Mouse (Mus musculus): Measurements from ENCODE around the gene Raet1e.
"Not testable (repeated sequence)": the region's sequence is repeated elsewhere in the genome, so short reads cannot be mapped to it uniquely, and the experiment has no call there.

Gene Raet1e

DNA sequence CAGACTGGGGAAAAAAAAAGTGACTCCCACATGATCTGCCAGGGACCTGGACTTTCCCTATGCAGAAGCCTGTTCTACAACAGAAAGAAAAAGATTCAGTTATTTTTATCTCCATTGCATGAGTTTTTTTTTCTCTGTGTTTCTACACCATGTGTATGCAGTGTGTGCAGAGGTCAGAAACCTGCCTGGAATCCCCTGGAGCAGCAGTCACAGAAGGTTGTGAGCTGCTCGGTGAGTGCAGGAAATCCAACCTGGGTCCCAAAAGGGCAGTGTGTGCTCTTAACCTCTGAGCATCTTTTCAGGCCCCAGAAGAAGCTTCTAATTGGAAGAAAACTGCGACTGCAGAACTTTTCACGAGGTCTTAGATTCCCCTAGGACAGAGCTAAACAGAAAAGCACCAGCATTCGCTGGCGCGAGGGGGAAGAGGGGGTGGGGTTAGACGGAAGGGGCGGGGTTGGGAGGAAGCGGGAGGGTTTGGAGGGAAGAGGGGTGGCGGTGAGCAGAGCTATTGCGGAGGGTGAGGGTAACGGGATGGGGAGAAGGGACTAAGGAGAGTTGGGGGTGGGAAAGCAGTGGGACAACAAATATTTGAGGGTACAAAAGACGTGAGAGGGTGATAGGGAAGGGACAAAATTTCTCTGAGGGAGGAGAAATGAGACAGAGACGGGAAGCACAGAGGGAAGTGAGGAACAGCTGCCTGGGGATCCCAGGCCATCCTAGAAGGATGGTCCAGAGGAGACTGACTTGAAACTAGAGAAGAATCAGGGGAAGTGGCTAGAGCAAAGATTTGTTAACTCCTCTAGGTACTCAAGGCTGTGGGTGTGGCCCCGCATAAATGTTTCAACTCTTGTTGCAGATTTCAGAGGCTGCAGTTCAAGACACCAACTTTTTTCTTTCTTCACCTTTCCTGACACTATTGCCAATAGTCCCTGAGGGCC is 203.3 kb downstream of the Raet1e start:
- not testable (repeated sequence) for DNase-seq (ENCODE audit: low spot score in 2 of 2)

DNA sequence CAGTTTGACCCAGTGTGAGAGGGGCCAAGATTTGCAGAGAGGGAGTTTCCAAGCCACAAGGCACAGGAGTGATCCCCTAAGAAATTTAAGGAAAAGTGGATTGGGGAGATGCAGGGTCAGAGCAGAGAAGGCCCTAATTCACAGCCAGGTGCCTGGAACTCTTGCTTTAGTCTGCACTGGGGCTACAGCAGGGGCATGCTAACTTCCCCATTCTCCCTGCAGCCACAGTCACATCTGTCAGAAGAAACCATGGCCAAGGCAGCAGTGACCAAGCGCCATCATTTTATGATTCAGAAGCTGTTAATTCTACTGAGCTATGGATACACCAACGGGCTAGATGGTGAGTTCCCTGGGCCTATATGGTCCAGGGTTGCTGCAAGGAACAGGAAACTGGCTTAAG is 204.1 kb downstream of the Raet1e start:
- DNase-seq (ENCODE audit: low spot score in 2 of 2) = not testable (repeated sequence)

DNA sequence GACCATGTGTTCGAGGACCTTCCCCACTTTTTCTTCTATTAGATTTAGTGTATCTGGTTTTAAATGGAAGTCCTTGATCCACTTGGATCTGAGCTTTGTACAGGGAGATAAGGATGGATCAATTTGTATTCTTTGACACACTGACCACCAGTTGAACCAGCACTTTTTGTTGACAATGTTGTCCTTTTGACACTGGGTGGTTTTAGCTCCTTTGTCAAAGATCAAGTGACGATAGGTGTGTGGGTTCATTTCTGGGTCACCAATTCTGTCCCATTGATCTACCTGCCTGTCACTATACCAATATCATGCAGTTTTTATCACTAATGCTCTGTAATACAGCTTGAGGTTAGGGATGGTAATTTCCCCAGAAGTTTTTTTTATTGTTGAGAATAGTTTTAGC is 206.5 kb downstream of the Raet1e start:
- not testable (repeated sequence) for DNase-seq (ENCODE audit: low spot score in 2 of 2)

DNA sequence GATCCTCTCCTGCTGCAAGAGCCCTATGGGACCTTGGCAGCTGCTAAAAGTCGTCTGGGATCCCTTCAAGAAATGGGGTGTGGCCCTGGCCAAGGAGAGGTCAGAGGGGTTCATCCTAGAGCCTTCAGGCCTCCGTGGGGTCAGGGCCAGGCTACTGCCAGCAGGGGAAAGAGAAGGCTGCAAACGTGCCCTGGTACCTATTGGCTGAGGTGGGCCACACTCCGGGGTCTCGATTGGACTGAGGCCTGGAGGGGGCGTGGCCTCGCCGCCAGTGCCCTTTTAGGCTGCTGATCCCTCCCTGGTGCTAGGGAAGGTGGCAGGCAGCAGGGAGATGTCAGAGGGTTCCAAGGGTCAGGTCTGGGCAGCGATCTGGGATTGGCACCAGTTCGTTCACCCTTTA is 222.9 kb downstream of the Raet1e start:
- DNase-seq (ENCODE audit: low spot score in 2 of 2) = not testable (repeated sequence)

DNA sequence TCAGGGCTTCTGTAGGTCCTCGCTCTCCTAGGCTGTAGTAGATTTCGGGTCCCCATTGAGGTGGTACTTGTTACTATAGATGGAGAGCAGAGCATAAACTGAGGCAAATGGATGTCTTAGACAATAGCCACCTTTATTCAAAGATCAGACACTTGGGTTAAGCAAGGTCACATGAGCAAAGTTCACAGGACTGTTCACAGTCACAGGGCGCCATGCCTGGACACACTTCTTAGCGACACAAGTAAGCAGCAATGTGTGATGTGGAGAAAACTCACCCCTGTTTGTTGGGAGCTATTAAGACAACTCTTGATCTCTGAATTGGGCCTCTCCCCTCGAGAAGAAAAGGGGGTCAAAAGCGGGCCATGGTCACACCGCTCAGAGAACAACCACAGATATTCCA is 231.8 kb downstream of the Raet1e start:
- not testable (repeated sequence) for DNase-seq (ENCODE audit: low spot score in 2 of 2)

DNA sequence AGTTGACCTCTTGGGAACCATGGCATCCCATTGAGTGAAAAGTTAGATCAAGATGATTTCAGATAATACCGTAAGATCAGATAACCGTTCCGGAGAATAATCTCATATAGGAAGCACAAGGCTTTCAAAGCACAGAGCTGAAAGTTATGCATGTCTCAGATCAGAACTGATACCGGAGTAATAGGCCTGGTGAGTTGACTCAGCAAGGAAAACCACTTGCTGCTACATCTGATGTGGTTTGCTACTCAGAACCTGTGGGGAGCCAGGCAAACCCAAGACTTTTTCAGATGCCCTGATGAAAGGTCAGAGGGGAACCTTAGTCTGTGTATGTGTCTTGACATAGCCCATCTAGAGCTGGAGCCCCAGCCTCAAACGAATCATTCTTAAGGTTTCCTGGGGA is 233.2 kb downstream of the Raet1e start:
- DNase-seq (ENCODE audit: low spot score in 2 of 2) = not testable (repeated sequence)

DNA sequence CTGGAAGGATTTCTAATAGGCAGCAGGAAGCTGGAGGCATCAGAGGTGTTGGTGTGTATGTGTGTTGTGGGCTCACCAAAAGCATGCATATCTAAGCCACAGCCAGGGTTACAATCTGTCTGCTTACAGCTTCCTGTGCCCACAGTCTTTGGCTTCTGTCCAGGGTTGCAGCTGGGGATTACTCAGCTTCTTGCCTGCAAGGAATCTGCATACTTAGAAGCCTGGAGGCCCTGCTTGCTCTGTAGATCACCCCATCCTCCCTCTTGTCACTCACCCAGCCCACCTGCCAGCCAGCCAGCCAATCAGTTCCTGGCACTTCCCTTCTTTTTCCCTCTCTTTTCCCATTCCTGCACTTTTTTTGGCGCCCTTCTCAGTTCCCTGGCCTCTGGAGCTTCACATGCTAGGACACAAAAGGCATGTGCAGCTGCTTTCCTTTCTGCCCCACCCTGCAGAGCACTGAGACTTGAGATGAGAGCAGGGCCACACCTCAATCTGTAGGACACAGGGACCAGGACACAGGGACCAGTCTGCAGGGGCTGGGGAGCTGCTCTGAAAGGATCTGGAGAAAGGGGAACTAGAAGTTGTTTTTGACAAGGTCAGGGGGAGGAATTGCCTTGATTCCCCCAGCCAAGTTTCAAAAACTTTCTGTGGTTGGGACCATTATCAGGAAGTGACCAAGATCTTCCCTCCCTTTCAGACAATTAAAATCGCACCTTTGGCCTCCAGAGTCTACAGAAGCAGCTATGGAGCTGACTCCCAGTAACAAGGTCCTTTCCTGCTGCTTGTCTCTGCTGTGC is 234.9 kb downstream of the Raet1e start:
- DNase-seq (ENCODE audit: low spot score in 2 of 2) = not testable (repeated sequence)

DNA sequence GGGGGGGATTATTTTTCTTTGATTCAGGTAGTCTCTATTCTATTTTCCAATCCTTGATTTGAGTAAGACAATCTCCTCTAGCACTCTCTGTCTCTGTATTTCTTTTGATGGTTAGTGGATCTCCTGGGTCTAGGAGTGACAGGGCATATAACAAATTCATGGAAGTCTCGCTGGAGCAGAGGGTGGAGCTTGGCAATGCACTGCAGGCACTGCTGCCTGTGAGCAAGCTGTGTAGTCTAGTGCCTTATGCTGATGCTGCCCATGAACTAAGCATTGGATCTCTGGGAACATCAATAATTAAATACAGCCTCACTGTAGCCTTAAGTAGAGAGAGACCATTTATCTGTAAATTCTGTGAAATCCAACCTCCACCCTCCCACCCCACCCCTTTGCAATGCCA is 238.3 kb downstream of the Raet1e start:
- not testable (repeated sequence) for DNase-seq (ENCODE audit: low spot score in 2 of 2)

DNA sequence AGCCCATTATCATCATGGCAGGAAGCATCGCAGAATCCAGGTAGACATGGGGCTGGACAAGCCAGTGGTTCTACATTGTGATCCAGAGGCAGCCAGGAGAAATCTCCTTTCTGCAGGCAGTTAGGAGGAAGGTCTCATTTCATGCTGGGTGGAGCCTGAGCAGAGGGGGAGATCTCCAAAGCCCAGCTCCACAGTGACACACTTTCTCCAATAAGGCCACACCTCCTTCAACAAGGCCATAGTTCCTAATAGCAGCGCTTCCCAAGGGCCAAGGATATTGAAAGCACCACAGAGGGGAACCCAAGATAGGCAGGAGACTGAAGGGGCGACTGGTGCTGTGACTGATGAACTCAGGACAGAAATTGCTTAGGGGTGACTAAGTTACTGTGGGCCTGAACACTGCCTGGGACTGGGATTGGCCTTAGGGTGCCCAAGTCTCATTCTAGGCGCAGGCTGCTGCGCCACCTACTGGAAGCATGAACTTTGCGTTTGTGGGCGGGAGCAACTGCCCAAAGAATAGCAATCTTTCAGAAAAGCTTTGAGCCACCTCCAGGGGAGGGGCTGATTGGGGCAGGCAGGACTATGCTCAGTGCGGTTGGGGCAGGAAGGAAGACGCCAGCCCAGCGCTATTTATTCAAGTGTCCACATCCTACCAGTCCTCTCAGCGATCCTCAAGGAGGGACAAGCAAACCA is 244.0 kb downstream of the Raet1e start:
- DNase-seq (ENCODE audit: low spot score in 2 of 2) = peak; percentile 21 to 47

DNA sequence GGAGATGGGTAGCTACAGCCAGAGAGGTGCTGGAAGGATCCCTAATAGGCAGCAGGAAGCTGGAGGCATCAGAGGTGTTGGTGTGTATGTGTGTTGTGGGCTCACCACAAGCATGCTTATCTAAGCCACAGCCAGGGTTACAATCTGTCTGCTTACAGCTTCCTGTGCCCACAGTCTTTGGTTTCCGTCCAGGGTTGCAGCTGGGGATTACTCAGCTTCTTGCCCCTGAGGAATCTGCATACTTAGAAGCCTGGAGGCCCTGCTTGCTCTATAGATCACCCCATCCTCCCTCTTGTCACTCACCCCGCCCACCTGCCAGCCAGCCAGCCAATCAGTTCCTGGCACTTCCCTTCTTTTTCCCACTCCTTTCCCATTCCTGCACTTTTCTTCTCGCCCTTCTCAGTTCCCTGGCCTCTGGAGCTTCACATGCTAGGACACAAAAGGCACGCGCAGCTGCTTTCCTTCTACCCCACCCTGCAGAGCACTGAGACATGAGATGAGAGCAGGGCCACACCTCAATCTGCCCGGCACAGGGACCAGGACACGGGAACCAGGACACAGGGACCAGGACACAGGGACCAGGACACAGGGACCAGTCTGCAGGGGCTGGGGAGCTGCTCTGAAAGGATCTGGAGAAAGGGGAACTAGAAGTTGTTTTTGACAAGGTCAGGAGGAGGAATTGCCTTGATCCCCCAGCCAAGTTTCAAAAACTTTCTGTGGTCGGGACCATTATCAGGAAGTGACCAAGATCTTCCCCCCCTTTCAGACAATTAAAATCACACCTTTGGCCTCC is 255.5 kb downstream of the Raet1e start:
- not testable (repeated sequence) for DNase-seq (ENCODE audit: low spot score in 2 of 2)

Measured in urinary bladder, postnatal 36 days (tissue).